In genomic region chr19:40726148-40726547, GRCm38 (mm10) we compare ENCODE assay signal across 12 mouse cellular contexts. TPM values are rescaled to one million over a fixed set of nuclear protein-coding genes. Genes with fewer than 3 reads are reported as not detected.
A peak's percentile ranks its signal among the peaks of the same experiment; 100 is the strongest.
DNase-seq lines count a peak whose midpoint lies in the region; ATAC-seq and TF ChIP-seq lines count a peak whose summit lies in the region.
"Had no signal": no experiment of that assay in that cellular context is flagged by ENCODE, and none has a peak within 500 bp of the region (broad histone marks: within the 10 kb centered on the region; RNA-seq: fewer than 3 reads in every experiment).

No protein-coding gene starts in this region.

- 64% methylated on average over 4 of the region's 4 CpGs for WGBS in embryonic facial prominence, embryonic 11.5 days
- 70% methylated on average over 4 of the region's 4 CpGs for WGBS in embryonic facial prominence, embryonic 10.5 days
- 51% methylated on average over 4 of the region's 4 CpGs for WGBS in lung, embryonic 15.5 days
- 60% methylated on average over 4 of the region's 4 CpGs for WGBS in heart, postnatal 0 days

- TF ChIP-seq CTCF in heart, postnatal 0 days (IDR thresholded peaks at IDR 0.05; ENCODE audit: low read depth), result no peak

- peak; percentile 29 for DNase-seq in embryonic facial prominence, embryonic 11.5 days (ENCODE audit: low spot score)
- DNase-seq in embryonic facial prominence, embryonic 10.5 days (ENCODE audit: low spot score), result no peak
- DNase-seq in lung, postnatal 14 days, result no peak
- no peak for DNase-seq in heart, postnatal 0 days (ENCODE audit: low spot score)
- DNase-seq in skeletal muscle tissue, adult 2 months (ENCODE audit: low read depth, low spot score), result peak; percentile 77
- DNase-seq in layer of hippocampus, adult 9-11 months, result no peak
- DNase-seq in spleen, postnatal 14 days (ENCODE audit: low spot score in 2 of 2), result no peak
- DNase-seq: cerebellum, adult 11-12 months had no signal

- TF ChIP-seq EP300 in heart, postnatal 0 days (IDR thresholded peaks at IDR 0.05; ENCODE audit: low read depth), result no peak

- no peaks in the 10 kb centered on the region for H3K9me3 ChIP-seq in embryonic facial prominence, embryonic 11.5 days (replicated peaks; ENCODE audit: control insufficient read depth, low read length)
- H3K9me3 ChIP-seq in embryonic facial prominence, embryonic 10.5 days, result no peaks in the 10 kb centered on the region
- H3K9me3 ChIP-seq in lung, embryonic 15.5 days, result no peaks in the 10 kb centered on the region
- H3K9me3 ChIP-seq in heart, postnatal 0 days (replicated peaks; ENCODE audit: control insufficient read depth, low read length), result no peaks in the 10 kb centered on the region
- H3K9me3 ChIP-seq: midbrain, embryonic 13.5 days had no signal

- no peaks in the 10 kb centered on the region for H3K4me1 ChIP-seq in embryonic facial prominence, embryonic 11.5 days (ENCODE audit: control insufficient read depth, insufficient read depth, low read length)
- peaks cover 20% of the 10 kb centered on the region for H3K4me1 ChIP-seq in embryonic facial prominence, embryonic 10.5 days
- peaks cover 20% of the 10 kb centered on the region for H3K4me1 ChIP-seq in lung, embryonic 15.5 days
- H3K4me1 ChIP-seq in heart, postnatal 0 days (ENCODE audit: control insufficient read depth, insufficient read depth), result no peaks in the 10 kb centered on the region
- H3K4me1 ChIP-seq: midbrain, embryonic 13.5 days had no signal

- H3K36me3 ChIP-seq in embryonic facial prominence, embryonic 11.5 days (replicated peaks; ENCODE audit: control insufficient read depth, insufficient read depth, low read depth, low read length), result no peaks in the 10 kb centered on the region
- H3K36me3 ChIP-seq in embryonic facial prominence, embryonic 10.5 days (replicated peaks), result no peaks in the 10 kb centered on the region
- no peaks in the 10 kb centered on the region for H3K36me3 ChIP-seq in lung, embryonic 15.5 days
- H3K36me3 ChIP-seq in heart, postnatal 0 days (replicated peaks; ENCODE audit: control insufficient read depth, insufficient read depth, low read length), result no peaks in the 10 kb centered on the region

- H3K27me3 ChIP-seq in embryonic facial prominence, embryonic 11.5 days (ENCODE audit: control insufficient read depth, insufficient read depth, low read length), result no peaks in the 10 kb centered on the region
- no peaks in the 10 kb centered on the region for H3K27me3 ChIP-seq in embryonic facial prominence, embryonic 10.5 days (replicated peaks; ENCODE audit: low read depth, poor library complexity, severe bottlenecking)
- no peaks in the 10 kb centered on the region for H3K27me3 ChIP-seq in lung, embryonic 15.5 days
- no peaks in the 10 kb centered on the region for H3K27me3 ChIP-seq in heart, postnatal 0 days (ENCODE audit: control insufficient read depth, insufficient read depth, low read length)
- H3K27me3 ChIP-seq: midbrain, embryonic 13.5 days had no signal

- no peak for ATAC-seq in embryonic facial prominence, embryonic 11.5 days (replicated peaks; ENCODE audit: insufficient number of reproducible peaks, low FRiP score, low TSS enrichment, low read depth)
- ATAC-seq in lung, embryonic 15.5 days (ENCODE audit: borderline replicate concordance, extremely low read depth, low FRiP score, low TSS enrichment), result no peak
- ATAC-seq in heart, postnatal 0 days (ENCODE audit: insufficient read depth, low read depth), result 0 out of 2 replicates have a peak, but pooled peaks have one; percentile 47
- ATAC-seq: hindbrain, postnatal 0 days; midbrain, embryonic 13.5 days had no signal

- H3K4me3 ChIP-seq in embryonic facial prominence, embryonic 11.5 days (ENCODE audit: low read depth, low read length), result no peak overlapping the region
- no peak overlapping the region for H3K4me3 ChIP-seq in embryonic facial prominence, embryonic 10.5 days
- no peak overlapping the region for H3K4me3 ChIP-seq in lung, embryonic 15.5 days
- H3K4me3 ChIP-seq in heart, postnatal 0 days (ENCODE audit: low read depth, low read length), result no peak overlapping the region
- H3K4me3 ChIP-seq: midbrain, embryonic 13.5 days had no signal

- no peak overlapping the region for H3K27ac ChIP-seq in embryonic facial prominence, embryonic 11.5 days (replicated peaks; ENCODE audit: low read depth, low read length)
- no peak overlapping the region for H3K27ac ChIP-seq in embryonic facial prominence, embryonic 10.5 days (replicated peaks)
- H3K27ac ChIP-seq in lung, embryonic 15.5 days, result 0 out of 2 replicates have a peak overlapping the region, but pooled peaks have one; percentile 30
- H3K27ac ChIP-seq in heart, postnatal 0 days (ENCODE audit: low read depth), result peak overlapping the region; percentile 52
- H3K27ac ChIP-seq: hindbrain, postnatal 0 days; midbrain, embryonic 13.5 days had no signal

- no peak overlapping the region for H3K4me2 ChIP-seq in embryonic facial prominence, embryonic 11.5 days (ENCODE audit: low read depth, low read length)
- no peak overlapping the region for H3K4me2 ChIP-seq in lung, embryonic 15.5 days
- H3K4me2 ChIP-seq in heart, postnatal 0 days (ENCODE audit: low read depth, low read length), result no peak overlapping the region
- H3K4me2 ChIP-seq: midbrain, embryonic 13.5 days had no signal

- H3K9ac ChIP-seq in embryonic facial prominence, embryonic 11.5 days (replicated peaks; ENCODE audit: low read length), result no peak overlapping the region
- no peak overlapping the region for H3K9ac ChIP-seq in lung, embryonic 15.5 days
- no peak overlapping the region for H3K9ac ChIP-seq in heart, postnatal 0 days (replicated peaks; ENCODE audit: low read depth, low read length)
- H3K9ac ChIP-seq: midbrain, embryonic 13.5 days had no signal

RNA-seq across cellular contexts. Expression of gene Cc2d2b, which starts 22.4 kb away (rescaled TPM):
- 0.06 and 0.25 TPM in 2 replicates for polyA plus RNA-seq in embryonic facial prominence, embryonic 11.5 days (2014; fragmentation: Nextera tagmentation; extraction: Ambion mirVana)
- 0.22 and 0.38 TPM in 2 replicates for polyA plus RNA-seq in embryonic facial prominence, embryonic 10.5 days (2016; fragmentation: Nextera tagmentation; extraction: Ambion mirVana)
- polyA plus RNA-seq in lung, embryonic 15.5 days (2015; fragmentation: Nextera tagmentation; extraction: Ambion mirVana), result 0.04 and 0.17 TPM in 2 replicates
- total RNA-seq in heart, postnatal 0 days (2014; rRNA removed; ENCODE audit: low replicate concordance), result not detected in 2 replicates
- polyA plus RNA-seq in heart, postnatal 0 days (2015; fragmentation: Nextera tagmentation; extraction: Ambion mirVana), result 0.05 TPM in 1 of 2 replicates, not detected in the other
- total RNA-seq: gastrocnemius, postnatal 4 days; hindbrain, postnatal 0 days had no signal

Comparison
In these comparisons a context has a peak if more than half of its experiments do, and no peak if none do; other contexts are left out.
1. DNase-seq: peak in embryonic facial prominence, embryonic 11.5 days (single experiment) and skeletal muscle tissue, adult 2 months (single experiment); none in embryonic facial prominence, embryonic 10.5 days (single experiment), lung, postnatal 14 days (single experiment), heart, postnatal 0 days (single experiment), layer of hippocampus, adult 9-11 months (single experiment) and spleen, postnatal 14 days (0 of 2).
2. H3K27ac ChIP-seq: peak in lung, embryonic 15.5 days (single experiment) and heart, postnatal 0 days (single experiment); none in embryonic facial prominence, embryonic 11.5 days (single experiment) and embryonic facial prominence, embryonic 10.5 days (single experiment).